Mouse (Mus musculus): ENCODE results near the gene Ksr2.
"Not testable (repeated sequence)": the region's sequence is repeated elsewhere in the genome, so short reads cannot be mapped to it uniquely, and the experiment has no call there.

Gene Ksr2

DNA sequence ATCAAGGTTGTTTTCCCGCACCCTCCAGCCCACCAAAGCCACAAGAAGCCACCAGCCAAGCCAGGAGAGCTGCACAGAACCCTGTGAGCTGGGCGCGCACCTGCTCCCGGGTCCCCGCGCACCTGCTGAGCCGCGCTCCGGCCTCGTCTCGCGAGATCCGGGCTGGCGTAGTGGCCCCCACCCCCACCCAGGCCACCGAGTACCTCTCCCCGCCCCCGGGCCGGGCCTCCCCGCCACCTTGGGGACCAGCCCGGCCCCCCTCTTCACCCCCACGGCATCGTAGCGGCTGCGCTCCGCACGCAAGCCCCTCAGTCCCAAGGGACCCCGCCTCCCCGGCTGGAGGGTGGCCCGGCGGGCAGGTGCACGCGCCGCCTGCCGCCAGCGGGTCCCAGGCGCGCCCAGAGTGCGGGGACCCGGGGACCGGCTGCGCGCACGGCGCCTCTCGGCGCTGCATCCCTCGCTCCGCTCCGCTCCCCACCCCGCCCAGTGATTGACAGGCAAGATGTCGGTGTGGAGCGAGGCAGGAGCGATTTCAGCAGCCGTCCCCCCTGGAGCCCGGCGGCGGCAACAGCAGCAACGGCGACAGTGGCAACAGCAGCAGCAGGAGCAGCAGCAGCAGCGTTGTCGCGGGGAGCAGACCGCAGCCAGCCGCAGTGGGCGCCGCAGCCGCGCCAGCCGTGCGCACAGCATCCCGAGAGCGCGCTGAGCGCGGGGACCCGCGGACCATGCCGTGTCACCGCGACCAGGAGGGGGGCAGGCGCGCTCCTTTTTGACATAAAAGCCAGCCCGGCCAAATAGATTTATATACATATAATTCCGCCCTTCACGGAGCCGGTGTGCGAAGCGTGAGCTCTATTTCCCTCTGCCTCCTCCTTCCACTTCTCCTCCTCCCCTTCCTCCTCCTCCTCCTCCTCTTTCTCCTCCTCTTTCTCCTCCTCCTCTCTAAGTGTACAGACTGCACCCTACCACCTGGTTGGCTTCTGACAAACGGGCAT, at the start of gene Ksr2:
TSS of gene Ksr2 (plus strand) at position 494 of the 995 bp plus-strand sequence.
- peak; percentile 89 to 91 for DNase-seq

DNA sequence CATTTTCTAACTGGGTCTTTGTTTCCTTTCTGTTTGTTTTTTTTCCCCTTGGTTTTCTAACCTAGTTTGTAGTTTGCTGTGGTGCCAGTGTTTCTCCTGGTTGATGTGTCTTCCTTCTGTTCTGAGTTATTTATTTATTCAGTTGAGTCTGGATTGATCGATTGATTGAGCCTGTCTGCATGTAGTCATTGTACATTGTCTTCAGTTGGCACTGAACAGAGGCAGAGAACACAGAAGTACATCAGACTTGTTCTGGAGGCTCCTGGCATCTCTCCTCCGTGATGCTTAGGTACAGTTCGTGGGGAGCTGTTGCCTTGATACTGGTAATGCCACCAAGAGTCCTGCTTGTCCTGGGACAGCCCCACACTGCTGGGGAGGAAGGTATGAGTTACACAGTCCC, 49.0 kb upstream of the Ksr2 start:
- DNase-seq, result no peak

DNA sequence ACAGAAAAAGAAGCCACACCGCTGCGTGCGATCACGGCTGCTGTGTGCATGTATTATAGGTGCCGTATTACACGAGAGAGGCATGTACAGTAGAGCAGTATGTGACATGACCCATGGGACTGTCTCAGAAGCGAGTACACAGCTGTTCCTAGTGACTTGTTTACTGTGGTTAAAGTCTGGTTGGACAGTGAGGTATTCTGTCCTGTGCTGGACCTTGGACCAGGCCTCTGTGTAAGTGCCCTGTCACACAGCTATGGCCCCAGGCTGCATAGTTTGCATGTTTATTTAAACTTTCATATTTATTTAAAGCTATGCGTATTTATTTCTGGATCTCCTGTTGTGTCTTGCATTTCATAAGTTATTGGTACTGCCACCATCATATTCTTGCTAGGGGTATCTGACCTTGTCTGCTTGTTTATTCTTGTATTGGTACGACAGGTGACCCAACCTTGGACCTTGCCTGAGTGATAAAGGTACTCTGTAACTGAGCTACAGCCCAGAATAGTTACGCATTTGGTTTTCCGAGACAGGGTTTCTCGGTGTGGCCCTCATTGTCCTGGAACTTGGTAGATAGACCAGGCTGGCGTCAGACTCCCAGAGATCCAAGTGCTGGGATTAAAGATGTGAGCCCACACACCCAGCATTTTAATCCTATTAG, 47.8 kb upstream of the Ksr2 start:
- DNase-seq, result no peak

DNA sequence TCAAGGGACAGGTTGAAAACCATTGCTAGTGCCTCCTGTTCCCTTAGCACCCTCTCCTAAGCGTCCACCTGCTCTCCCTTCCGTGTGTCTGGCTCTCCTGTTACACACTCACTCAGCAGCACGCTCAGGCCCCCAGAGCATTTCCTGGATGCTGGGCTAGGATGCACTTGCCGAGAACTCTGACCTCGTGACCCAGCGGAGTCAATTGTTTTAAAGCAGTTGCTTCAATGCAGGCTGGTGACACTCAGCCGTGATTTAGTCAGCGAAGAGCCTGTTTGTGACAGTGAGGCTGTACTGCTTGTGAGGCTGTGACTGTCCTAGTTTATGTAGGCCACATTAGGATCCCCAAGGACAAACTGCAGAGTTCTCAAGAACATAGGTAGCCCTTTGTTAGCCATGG, 46.6 kb upstream of the Ksr2 start:
- no peak for DNase-seq

DNA sequence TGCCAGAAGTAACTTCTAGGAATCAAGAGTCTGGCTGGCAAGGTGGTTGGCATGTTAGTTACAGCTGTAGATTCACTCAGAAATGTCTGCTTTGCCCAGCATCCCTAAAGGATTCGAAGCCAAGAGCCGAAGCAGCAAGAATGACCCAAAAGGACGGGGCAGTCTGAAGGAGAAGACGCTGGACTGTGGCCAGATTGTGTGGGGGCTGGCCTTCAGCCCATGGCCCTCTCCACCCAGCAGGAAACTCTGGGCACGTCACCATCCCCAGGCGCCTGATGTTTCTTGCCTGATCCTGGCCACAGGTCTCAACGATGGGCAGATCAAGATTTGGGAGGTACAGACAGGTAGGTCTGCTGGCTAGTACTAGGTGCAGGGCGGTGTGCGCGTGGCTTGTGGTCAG, 43.2 kb upstream of the Ksr2 start:
- peak in 1 of 2 experiments; percentile 46 for DNase-seq

DNA sequence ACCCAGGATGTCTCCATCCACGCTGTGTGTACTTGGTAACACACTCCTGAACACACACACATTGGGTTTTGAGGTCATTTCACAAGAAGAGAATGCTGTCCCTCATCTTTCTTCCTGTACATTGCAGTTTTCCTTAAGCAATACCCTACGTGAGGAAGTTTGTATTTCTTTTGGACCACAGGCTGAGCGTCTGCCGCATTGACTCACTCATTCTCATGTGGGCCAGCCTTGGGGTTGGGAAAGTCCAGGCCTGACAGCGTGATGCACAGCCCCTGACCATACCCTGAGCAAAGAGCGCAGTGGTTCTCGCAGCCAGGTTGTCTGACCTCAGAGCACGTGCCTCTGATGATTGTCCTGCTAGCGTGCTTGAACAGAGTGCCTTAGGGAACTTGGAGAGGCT, 40.4 kb upstream of the Ksr2 start:
- no peak for DNase-seq

DNA sequence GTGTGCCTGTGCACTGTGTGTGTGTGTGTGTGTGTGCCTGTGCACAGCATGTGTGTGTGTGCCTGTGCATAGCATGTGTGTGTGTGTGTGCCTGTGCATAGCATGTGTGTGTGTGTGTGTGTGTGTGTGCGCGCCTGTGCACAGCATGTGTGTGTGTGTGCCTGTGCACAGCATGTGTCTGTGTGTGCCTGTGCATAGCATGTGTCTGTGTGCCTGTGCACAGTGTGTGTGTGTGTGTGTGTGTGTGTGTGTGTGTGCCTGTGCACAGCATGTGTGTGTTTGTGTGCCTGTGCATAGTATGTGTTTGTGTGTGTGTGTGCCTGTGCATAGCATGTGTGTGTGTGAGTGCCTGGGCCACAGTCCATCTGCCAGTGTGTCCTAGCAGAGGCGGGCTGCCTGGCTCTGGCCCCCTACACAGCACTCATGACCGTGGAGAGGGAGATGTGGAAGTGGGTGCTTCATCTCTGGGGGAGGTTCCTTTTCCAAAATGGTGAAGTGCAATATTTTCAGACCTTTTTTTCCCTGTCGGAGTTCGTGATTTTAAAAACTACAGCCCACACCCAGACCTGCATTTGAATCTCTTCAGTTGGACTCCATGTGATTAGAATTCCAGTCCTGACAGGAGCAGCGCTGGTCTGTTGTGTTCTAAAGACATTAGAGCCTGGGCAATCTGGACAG, 39.3 kb upstream of the Ksr2 start:
- DNase-seq, result no peak

DNA sequence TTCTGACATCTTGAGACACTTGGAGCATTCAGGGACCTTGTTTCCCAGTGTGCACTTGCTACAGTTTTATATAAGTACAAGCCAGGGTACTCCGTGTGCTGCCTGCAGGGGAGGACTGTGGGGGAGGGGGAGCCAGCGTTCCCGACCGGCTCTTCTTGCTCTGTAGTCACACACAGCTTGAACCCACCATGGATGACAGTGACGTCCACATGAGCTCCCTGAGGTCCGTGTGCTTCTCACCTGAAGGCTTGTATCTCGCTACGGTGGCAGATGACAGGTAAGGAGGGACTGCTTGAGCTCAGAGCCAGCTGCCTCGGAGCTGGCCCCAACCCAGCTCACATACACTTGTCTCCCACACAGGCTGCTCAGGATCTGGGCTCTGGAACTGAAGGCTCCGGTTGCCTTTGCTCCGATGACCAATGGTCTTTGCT, 37.5 kb upstream of the Ksr2 start:
- no peak for DNase-seq

DNA sequence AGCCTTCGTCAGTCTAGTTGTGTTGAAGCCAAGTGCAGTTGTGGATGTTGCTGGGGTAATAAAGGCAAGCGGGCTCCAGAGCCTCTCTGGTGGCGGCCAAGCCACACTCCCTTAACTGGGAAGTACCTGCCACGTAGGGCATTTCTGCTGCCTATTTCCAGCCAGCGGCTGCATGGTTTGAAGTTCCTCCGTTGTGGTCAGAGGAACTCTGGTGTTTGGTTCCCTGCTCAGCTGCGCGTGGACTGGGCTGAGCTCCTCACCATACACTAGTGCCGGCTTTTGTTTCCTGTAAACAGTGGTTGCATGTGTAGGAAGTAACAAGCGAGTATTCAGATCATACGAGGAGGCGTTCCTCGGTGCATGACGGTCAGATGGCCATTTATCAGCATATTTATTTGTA, 36.1 kb upstream of the Ksr2 start:
- not testable (repeated sequence) for DNase-seq

DNA sequence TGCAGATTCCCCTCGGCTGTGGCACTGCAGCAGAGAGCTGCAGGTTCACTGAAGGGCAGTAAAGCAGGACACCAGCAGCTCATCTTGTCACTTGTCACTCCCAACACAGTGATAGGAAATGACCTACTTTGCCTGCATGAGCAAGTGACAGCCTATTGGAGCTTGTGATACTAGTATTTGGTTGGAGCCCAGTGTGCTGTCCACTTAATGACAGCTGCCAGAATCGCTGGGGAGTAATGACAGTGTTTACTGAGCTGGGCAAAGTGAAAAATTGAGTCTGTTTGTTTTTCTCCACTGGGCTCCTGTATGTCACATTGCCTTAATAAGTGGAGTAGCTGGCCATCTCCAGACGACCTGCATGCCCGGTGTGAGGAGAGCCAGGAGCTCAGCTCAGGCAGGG, 33.6 kb upstream of the Ksr2 start:
- DNase-seq, result no peak

DNA sequence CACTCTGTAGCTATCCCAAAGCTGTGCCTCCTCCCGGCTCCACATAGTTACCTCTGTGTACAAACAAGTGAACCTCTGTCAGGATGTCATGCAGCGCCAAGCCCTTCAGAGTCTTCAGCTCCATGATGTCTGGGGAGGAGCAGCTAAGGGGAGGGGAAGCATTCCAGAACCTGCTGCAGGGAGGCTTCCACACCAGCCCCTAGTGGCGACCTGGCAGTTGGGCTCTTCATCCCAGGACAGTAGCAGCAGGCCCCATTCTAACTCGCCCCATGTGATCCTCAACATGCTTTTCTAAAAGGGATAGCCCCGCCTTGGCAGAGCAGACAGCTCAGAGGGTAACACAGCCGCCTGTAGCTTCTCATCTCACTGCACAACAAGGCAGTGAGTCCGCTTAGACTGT, 32.0 kb upstream of the Ksr2 start:
- no peak for DNase-seq

DNA sequence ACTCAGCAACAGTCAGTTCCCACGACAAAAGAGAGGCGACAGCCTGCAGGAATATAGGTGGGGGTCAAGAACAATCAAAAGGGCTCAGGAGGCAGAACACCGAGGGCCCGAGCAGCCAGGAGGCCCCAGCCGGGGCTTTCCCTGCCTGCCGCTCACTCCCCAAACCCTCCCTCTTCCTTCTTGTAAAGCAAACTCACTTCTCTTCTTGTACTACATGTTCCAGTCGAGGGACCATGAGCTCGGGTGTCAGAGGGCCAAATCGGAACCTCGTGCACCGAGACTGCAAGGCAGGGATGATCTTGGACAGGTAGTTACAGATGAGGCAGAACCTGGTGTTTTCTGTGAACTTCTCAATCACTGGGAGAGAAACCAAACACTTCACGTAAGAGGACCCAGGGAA, 30.6 kb upstream of the Ksr2 start:
- DNase-seq, result no peak

DNA sequence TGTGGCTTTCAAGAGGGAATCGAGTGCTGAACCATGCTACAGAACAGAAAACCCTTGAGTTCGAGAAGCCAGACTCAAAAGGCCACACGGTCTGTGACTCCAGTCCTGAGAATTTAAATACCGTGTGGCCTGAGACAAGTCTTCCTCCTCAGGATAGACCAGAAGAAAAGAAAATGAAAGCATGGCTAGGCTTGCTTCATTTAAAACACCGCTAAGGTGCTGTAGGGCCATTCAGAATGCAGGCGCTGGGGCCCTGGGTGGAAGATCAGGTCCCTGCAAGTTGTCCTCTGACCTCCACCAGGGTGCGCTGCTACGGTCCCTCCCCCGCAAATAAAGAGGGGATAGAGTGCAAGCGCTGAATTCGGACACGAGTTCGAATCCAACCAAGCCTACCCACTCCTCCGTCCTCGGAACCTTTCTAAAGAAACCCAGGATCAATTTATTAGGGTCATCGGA, 25.5 kb upstream of the Ksr2 start:
- DNase-seq, result peak; percentile 62 to 82

DNA sequence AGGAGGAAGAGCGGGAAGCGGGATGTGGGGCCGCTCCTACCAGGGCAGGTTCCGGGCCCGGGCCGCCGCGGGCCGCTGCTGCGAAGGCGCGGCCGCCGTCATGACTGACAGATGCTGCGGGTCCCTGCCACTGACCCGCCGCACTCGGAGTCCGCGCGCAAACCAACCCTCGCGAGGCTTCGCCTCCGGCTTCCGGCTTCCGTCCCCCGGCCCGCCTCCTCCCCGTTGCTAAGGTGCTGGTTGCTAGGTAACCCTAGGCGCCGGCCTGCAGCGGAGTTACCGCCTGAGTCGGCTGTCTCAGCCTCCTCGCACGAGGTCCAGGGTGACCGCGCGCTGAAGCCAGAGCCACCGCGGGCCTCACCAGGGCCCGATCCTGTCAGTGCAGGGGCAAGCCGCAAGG, 24.9 kb upstream of the Ksr2 start, which contains the start of gene Rfc5:
TSS of gene Rfc5 (minus strand) at position 171 of the 400 bp plus-strand sequence.
- peak; percentile 94 for DNase-seq

DNA sequence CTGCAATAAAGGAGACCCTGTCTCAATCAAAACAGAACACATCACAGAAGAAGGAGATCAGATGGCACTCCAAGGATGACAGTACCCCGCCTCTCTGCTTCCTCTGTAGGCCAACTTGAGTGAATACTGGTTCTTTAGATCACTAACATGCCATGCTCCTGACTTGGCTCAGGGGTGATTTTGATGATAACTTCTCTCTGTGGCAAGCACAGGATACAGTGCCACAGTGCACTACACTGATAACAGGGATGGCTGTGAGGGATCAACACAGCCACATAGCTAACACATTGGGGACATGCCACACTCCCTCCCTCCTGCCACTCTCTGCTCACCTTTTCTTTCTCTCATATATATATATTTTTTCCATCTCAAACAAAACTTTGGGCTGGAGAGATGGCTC, 22.9 kb upstream of the Ksr2 start:
- DNase-seq, result no peak

DNA sequence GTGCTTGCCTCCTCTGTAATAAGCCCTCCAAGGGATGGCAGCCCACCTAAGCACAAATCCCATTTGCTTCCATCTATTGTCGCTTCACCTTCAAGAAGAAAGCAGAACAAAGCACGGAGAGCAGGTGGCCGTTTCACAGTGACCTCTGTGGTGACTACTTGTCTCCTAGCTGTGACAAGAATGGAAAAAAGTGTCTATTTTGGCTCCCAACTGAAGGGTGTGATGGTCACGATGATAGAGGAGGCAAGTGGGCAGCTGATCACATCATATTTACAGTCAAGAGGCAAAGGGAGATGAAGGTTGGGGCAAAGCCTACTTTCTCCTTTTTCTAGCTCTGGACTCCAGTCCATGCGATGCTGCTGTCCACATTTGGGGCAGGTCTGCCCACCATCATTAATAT, 18.0 kb upstream of the Ksr2 start:
- no peak for DNase-seq

DNA sequence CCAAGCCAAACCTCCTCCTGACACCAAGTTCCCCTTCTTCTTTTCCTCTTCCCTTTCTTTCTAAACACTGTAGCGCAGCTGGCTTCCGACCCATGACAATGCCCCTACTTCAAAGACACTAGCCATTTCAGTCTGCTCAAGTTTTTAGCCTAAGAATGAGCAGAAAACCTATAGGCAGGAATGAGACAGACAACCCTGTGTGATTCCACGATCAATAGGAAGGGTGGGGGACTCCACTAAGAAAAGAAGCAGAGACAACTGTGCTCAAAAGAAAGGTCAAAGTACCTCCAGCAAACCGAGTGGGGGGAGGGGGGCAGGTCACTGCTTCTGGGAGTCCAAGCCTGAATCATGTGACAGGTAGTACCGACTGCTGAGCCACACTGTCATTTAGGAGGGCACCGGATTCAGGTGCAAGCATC, 17.2 kb upstream of the Ksr2 start:
- no peak for DNase-seq

DNA sequence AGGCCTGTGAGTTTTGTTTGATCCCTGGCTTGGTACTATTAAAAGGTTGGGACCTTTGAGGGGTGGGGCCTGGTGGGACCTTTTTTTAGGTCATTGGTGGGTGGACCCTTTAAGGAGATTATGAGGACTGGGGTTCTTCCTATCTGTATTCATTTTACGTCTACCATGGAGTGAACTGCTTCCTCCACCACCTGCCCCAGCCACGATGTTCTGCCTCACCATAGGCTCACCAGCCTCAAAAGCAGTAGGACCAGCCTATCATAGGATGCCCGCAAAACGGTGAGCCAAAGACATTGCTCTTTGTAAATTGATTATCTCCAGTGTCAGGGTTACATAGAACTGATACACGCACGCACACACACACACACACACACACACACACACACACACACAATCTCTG, 16.4 kb upstream of the Ksr2 start:
- no peak for DNase-seq

DNA sequence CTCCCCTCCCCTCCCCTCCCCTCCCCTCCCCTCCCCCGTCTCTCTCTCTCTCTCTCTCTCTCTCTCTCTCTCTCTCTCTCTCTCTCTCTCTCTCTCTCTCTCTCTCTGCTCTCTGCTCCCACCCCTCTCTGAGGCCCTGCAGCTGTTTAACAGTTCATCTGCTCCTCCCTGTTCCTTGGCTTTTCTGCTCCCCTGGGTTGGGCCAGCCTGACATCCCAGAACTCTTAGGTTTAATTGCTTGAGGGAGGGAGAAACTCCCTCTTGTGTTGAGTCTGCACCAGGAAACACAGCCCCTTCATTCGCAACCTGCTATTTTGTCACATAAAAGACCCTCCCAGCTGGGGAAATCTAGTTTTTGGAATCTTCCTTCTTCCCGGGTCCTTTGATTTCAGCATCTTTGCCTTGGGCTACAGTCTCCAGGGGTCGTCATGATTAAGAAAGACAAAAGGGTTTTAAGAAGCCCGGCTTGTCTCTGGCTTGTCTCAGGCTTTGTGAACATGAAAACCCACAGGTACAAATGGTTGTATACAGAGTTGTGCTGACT, 15.7 kb upstream of the Ksr2 start:
- DNase-seq, result no peak

DNA sequence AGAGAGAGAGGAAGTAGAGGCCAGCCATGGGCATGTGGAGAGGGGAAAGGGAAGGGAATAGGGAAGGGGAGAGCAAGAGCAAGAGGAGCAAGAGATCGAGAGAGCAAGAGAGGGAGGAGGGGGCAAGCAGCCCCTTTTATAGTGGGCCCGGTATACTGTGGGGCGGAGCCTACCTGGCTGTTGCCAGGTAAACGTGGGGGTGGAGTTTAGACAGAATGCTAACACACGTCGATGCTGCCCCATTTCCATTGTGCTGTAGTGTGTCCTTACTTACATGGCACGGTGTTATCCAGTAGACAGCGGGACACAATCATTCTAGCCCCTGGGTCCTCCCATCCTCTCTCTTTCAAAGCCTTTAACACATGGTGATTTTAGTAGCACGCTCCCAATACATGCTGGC, 14.5 kb upstream of the Ksr2 start:
- no peak for DNase-seq

DNA sequence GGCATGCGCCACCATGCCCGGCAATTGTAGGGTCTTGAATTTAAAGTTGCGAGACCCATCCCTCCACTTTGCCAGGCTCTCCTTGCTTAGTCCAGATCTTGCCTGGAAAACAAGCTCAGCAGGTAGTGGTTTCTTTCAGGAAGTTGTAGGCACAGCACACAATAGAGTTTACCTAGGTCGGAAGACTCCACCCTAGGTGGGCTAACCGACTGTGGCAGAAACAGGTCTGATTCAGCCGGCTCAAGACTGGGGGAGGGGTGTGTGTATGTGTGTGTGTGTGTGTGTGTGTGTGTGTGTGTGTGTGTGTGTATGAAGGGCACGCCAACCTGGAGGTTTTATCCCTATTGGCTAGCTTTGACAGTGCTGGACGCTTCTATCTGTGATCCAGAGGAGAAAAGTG, 10.2 kb upstream of the Ksr2 start:
- no peak for DNase-seq

DNA sequence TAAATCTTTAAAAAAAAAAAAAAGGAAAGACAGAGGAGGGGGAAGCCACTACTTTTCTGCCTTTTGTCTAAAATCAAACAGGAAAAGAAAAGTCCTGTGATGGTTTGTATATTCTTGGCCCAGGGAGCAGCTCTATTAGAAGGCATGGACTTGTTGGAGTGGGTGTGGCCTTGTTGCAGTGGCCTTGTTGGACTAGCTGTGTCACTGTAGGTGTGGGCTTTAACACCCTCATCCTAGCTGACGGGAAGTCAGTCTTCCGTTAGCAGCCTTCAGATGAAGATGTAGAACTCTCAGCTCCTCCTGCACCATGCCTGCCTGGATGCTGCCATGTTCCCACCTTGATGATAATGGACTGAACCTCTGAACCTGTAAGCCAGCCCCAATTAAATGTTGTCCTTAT, 9.1 kb upstream of the Ksr2 start:
- not testable (repeated sequence) for DNase-seq

DNA sequence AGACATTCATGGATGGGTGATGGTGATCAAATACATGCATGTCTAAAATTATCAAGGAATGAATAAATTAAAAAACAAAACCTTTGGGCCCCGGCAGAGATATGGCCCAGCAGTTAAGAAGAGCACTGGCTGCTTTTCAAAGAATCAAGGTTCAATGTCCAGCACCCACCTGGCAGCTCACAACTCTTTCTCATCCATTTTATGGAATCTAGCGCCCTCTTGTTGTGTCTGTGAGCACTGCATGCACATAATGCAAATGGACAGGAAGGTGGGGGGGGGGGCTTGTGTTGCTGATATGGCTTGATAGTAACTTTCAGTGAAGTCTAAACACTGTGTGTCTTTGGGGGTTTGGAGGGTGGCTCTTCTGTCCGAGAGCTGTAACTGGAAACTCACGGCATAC, 5.6 kb upstream of the Ksr2 start:
- peak; percentile 33 to 75 for DNase-seq

Data from cerebellum, postnatal 14 days (tissue).